Mouse (Mus musculus): ENCODE measurements around the gene Fbxl4. TPM values are rescaled to one million over a fixed set of nuclear protein-coding genes. Genes with fewer than 3 reads are reported as not detected.

Fbxl4 gene
- polyA plus RNA-seq, 1 experiment from 2014 or later: 13.7 TPM

DNA sequence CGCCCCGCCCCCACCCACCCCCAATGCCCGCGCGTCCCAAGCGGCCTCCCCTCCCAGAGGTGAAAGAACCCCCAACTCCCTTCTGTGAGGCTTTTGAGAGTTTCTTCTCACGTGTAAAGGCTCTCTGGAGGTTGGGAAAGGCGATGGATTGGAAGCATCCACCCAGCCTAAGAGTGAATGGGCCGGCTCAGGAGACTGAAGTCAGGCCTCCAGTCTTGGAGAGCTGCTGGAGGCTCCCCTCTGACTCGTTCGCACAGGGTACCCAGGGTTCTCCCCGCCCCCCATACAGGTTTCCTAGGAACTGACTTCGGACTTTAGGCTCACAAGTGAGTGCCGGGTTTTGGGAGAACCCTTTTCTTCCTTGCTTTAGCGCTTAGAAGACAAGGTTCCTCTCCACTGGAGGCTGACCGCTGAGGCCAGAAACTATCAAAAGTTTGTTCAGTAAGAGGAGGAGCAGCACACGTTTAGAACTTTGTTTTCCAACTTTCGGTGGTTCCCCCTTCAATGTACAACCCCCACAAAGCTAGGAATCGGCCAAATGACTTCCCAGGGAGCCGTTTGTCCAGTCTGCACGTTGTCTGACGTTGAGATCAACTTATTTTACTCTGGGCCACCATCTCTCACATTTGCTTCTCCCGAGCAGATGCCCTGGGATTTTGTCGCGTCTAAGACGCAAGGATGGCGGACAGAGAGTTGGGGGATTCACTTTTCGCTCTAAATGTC lies 122.2 kb downstream of the Fbxl4 start:
- Histone ChIP-seq H3K4me3 (replicated peaks) (no peak overlapping the region), H3K36me3 (no peaks in the 10 kb centered on the region), H3K27me3 (replicated peaks) (peaks cover 74% of the 10 kb centered on the region), H3K9ac (no peak overlapping the region), H3K27ac (no peak overlapping the region), H3K9me3 (no peaks in the 10 kb centered on the region), H3K4me1 (replicated peaks) (no peaks in the 10 kb centered on the region), H3K4me2 (replicated peaks) (no peak overlapping the region)
- under 1% methylated on average over 28 of the region's 28 CpGs for WGBS
- ATAC-seq: no peak

GRCm38 (mm10) chr4:22480091-22480857 lies 122.9 kb downstream of the Fbxl4 start:
- ATAC-seq: no peak
- Histone ChIP-seq H3K27ac (no peak overlapping the region), H3K4me3 (replicated peaks) (no peak overlapping the region), H3K27me3 (replicated peaks) (peaks cover 69% of the 10 kb centered on the region), H3K4me2 (replicated peaks) (no peak overlapping the region), H3K36me3 (no peaks in the 10 kb centered on the region), H3K9me3 (no peaks in the 10 kb centered on the region), H3K9ac (no peak overlapping the region), H3K4me1 (replicated peaks) (no peaks in the 10 kb centered on the region)
- WGBS: 2% methylated on average over 18 of the region's 18 CpGs

DNA sequence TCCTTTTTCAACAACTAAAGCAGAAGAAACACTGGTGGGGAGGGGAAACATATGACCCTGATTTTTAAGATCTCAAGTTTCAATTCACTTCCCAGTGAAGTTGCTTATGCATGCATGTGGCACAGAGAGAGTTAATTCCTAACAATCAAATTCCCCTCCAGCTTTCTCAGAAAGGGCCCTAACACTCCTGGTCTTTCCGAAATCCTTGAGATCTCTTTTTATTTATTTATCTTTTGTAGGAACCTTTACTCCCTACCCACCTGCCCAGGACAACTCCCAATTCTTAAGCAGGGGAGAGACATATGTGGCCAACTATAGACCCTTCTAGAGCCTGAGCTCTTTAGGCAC lies 123.5 kb downstream of the Fbxl4 start:
- H3K27me3 ChIP-seq (replicated peaks): peaks cover 66% of the 10 kb centered on the region
- H3K4me2 ChIP-seq (replicated peaks): no peak overlapping the region
- H3K9me3 ChIP-seq: no peaks in the 10 kb centered on the region
- ATAC-seq: no peak
- H3K4me3 ChIP-seq (replicated peaks): no peak overlapping the region
- no peak overlapping the region for H3K9ac ChIP-seq
- H3K36me3 ChIP-seq: no peaks in the 10 kb centered on the region
- no peaks in the 10 kb centered on the region for H3K4me1 ChIP-seq (replicated peaks)
- H3K27ac ChIP-seq: no peak overlapping the region
- 0% methylated on average over 1 of the region's 1 CpGs for WGBS

GRCm38 (mm10) chr4:22482118-22482517 lies 124.8 kb downstream of the Fbxl4 start:
- Histone ChIP-seq H3K36me3 (no peaks in the 10 kb centered on the region), H3K27ac (no peak overlapping the region), H3K9me3 (no peaks in the 10 kb centered on the region), H3K4me3 (replicated peaks) (no peak overlapping the region), H3K27me3 (replicated peaks) (peaks cover 61% of the 10 kb centered on the region), H3K4me2 (replicated peaks) (no peak overlapping the region), H3K9ac (no peak overlapping the region), H3K4me1 (replicated peaks) (peaks cover 6% of the 10 kb centered on the region)
- ATAC-seq: no peak
- 25% methylated on average over 2 of the region's 2 CpGs for WGBS

GRCm38 (mm10) chr4:22482756-22483280 lies 125.5 kb downstream of the Fbxl4 start:
- Histone ChIP-seq H3K27me3 (replicated peaks) (peaks cover 61% of the 10 kb centered on the region), H3K36me3 (no peaks in the 10 kb centered on the region), H3K9me3 (no peaks in the 10 kb centered on the region), H3K4me1 (replicated peaks) (peaks cover 13% of the 10 kb centered on the region), H3K27ac (no peak overlapping the region), H3K4me2 (replicated peaks) (no peak overlapping the region), H3K4me3 (replicated peaks) (no peak overlapping the region), H3K9ac (no peak overlapping the region)
- ATAC-seq: no peak
- WGBS: 6% methylated on average over 7 of the region's 7 CpGs

- Histone ChIP-seq H3K27ac (no peak overlapping the region), H3K4me3 (replicated peaks) (no peak overlapping the region), H3K9ac (no peak overlapping the region), H3K36me3 (no peaks in the 10 kb centered on the region), H3K27me3 (replicated peaks) (peaks cover 64% of the 10 kb centered on the region), H3K9me3 (no peaks in the 10 kb centered on the region), H3K4me1 (replicated peaks) (peaks cover 18% of the 10 kb centered on the region), H3K4me2 (replicated peaks) (no peak overlapping the region)
- 11% methylated on average over 2 of the region's 2 CpGs for WGBS
- no peak for ATAC-seq
Observed at GRCm38 (mm10) chr4:22483548-22483947, 126.2 kb downstream of the Fbxl4 start.

Other genes with a start within 250 kb of the Fbxl4 start
- 0.04 and 0.09 TPM in 2 replicates for gene Pou3f2, start 130.8 kb downstream of the Fbxl4 start, polyA plus RNA-seq (2015; fragmentation: Nextera tagmentation; extraction: Ambion mirVana)

Data from intestine, embryonic 15.5 days (tissue).